Mouse (Mus musculus) embryonic facial prominence, embryonic 13.5 days (tissue): Measurements from ENCODE around the gene Rtn3. TPM values are rescaled to one million over a fixed set of nuclear protein-coding genes. Genes with fewer than 3 reads are reported as not detected.

ENCODE experiments used
- ATAC-seq: fragments of 200-750 bp; cut with Nextera tagmentation; 2 replicates; pipeline ENCODE4 v1.8.0; 2017; ENCODE audit warnings: low read depth; ENCODE audit not compliant: insufficient number of reproducible peaks, insufficient read depth, low FRiP score, low TSS enrichment
- H3K27ac ChIP-seq: fragments of 300-500 bp; sonication (generic); 2 replicates; pipeline ENCODE4 v1.5.1; 2015; ENCODE audit warnings: moderate library complexity, mild to moderate bottlenecking, inconsistent platforms
- H3K27me3 ChIP-seq: fragments of 300-500 bp; sonication (generic); 2 replicates; pipeline ENCODE4 v1.6.1; 2015; ENCODE audit warnings: mild to moderate bottlenecking, inconsistent platforms
- H3K36me3 ChIP-seq: fragments of 300-500 bp; sonication (generic); 2 replicates; pipeline ENCODE4 v1.6.1; 2015; ENCODE audit warnings: mild to moderate bottlenecking, inconsistent platforms
- H3K4me1 ChIP-seq: fragments of 300-500 bp; sonication (generic); 2 replicates; pipeline ENCODE4 v1.6.1; 2015; ENCODE audit warnings: inconsistent platforms
- H3K4me2 ChIP-seq: fragments of 300-500 bp; sonication (generic); 2 replicates; pipeline ENCODE4 v1.6.1; 2015; ENCODE audit warnings: moderate library complexity, mild to moderate bottlenecking, inconsistent platforms
- H3K4me3 ChIP-seq: fragments of 300-500 bp; sonication (generic); 2 replicates; pipeline ENCODE4 v1.5.1; 2015; ENCODE audit warnings: mild to moderate bottlenecking, inconsistent platforms
- H3K9ac ChIP-seq: fragments of 300-500 bp; sonication (generic); 2 replicates; pipeline ENCODE4 v1.6.1; 2015; ENCODE audit warnings: mild to moderate bottlenecking, inconsistent platforms
- H3K9me3 ChIP-seq: fragments of 300-500 bp; sonication (generic); 2 replicates; pipeline ENCODE4 v1.6.1; 2016; ENCODE audit warnings: inconsistent platforms
- WGBS: fragments of 180-500 bp; shearing (Covaris S2); methylation state at CpG from one replicate; pipeline ENCODE4 v1.1.7; 2015; ENCODE audit warnings: mixed read lengths; 5-methylcytosine and 5-hydroxymethylcytosine counted together
- polyA plus RNA-seq: library from polyadenylated mRNA; unstranded; fragments of >200 nt; fragmentation: Nextera tagmentation; extraction: Ambion mirVana; gene quantifications from 2 replicates; pipeline ENCODE4 v1.2.1, GENCODE M21; 2015

Rtn3 gene
- polyA plus RNA-seq, 1 experiment from 2014 or later, result 104 TPM

DNA sequence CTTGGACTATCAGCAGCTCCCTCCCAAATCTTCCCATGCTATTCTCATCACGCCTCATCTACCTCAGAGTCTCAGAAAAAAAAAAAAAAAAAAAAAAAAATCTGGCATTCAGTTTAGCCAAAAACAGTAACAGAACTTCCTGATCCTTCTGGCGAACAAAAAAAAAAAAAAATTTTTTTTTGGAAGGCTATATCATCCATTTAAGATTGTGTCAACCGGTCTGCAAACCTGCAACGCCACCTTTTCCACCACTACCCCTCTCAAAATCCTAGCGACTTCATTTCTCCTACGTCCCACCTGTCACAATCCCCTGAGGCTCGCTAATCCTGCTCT lies 849 bp downstream of the Rtn3 start:
- no peaks in the 10 kb centered on the region for H3K27me3 ChIP-seq
- H3K4me1 ChIP-seq, result peaks cover 15% of the 10 kb centered on the region
- peaks cover 1% of the 10 kb centered on the region; the same call in 1 of the 2 replicates for H3K36me3 ChIP-seq
- H3K4me3 ChIP-seq, result peak overlapping the region; percentile 96
- H3K9me3 ChIP-seq, result no peaks in the 10 kb centered on the region
- H3K4me2 ChIP-seq, result peak overlapping the region; percentile 73
- H3K9ac ChIP-seq, result peak overlapping the region; percentile 96
- peak overlapping the region; percentile 99 for H3K27ac ChIP-seq
- ATAC-seq, result no peak
- 0% methylated on average over 7 of the region's 7 CpGs for WGBS

DNA sequence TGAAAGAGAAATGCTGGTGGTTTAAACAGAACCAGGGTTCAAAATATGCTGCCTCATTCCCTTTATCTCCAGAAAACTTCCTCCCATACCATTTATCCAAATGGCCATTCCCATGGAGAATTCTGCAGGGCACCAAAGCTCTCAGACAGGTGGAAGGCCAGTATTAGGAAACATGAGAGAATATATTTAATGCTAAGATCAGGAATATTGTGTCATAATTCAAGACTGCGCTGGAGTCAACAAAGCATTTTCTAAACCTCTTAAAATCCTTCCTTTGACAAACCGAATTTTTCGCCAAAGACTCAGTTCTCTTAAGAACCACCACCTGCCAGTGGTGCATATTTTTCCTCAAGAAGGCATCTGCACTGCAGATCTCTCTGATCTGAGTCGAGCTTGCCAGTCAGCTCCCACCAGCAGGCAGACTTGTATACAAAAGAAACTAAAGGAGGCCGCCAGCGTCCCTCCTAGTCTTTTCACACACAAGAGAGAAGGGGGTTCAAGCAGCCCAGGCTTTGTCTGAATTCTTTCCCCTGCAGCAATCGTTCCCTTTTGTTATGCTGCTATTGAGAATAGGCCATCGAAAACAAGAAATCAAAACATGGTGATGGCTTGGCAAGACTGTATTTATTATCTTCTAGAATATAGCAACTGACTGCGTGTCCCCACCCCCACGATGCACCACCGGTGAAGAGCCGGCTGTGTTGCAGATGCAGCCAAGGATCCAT lies 1.4 kb downstream of the Rtn3 start:
- WGBS, result 4% methylated on average over 12 of the region's 12 CpGs
- Histone ChIP-seq H3K36me3 (peaks cover 5% of the 10 kb centered on the region; the same call in 1 of the 2 replicates), H3K9me3 (no peaks in the 10 kb centered on the region), H3K4me2 (peak overlapping the region; percentile 73), H3K27me3 (no peaks in the 10 kb centered on the region), H3K27ac (peak overlapping the region; percentile 82), H3K9ac (peak overlapping the region; percentile 96), H3K4me3 (peak overlapping the region; percentile 96), H3K4me1 (peaks cover 15% of the 10 kb centered on the region)
- ATAC-seq, result no peak

DNA sequence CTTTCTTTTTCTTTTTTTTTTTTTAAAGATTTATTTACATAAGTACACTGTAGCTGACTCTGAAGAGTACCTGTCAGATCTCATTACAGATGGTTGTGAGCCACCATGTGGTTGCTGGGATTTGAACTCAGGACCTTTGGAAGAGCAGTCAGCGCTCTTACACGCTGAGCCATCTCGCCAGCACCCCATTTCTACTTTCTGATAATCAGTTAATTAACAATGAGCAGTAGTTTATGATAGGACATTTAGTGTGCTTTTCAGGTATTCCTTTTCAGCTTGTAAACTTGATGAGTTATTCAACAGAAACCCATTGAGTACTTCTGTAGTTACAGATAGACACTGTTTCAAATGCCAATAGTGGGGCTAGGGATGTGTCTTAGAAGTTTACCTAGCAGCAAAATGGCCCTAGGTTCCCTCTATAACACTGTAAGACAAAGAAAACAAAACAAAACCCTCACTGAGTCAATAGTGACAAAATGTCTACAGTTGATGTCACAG lies 3.3 kb downstream of the Rtn3 start:
- 96% methylated on average over 3 of the region's 3 CpGs for WGBS
- H3K4me1 ChIP-seq, result peaks cover 15% of the 10 kb centered on the region
- H3K27ac ChIP-seq, result no peak overlapping the region
- H3K4me3 ChIP-seq, result no peak overlapping the region
- H3K9ac ChIP-seq, result no peak overlapping the region
- H3K36me3 ChIP-seq, result peaks cover 5% of the 10 kb centered on the region; the same call in 1 of the 2 replicates
- no peak overlapping the region for H3K4me2 ChIP-seq
- ATAC-seq, result no peak
- no peaks in the 10 kb centered on the region for H3K9me3 ChIP-seq
- no peaks in the 10 kb centered on the region for H3K27me3 ChIP-seq

DNA sequence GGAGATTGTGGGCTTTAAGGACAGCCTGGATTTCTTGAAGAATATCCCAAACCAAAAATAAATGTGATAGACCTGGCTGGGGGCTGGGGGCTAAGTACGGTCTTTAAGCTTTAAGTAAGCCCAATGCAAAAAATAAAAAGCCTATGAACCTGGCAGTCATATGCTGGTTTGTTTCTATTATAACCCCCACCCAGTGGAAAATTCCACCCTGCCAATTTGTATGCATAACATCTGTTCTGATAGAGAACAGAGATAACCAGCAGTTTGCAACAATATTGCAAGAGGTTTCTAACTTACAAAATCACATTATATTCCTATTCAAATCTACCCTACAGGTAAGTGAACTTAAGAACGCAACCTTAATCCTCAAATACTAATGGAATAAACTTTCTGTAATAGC lies 12.4 kb downstream of the Rtn3 start:
- no peak overlapping the region for H3K4me3 ChIP-seq
- peaks cover 8% of the 10 kb centered on the region for H3K36me3 ChIP-seq
- H3K4me2 ChIP-seq, result no peak overlapping the region
- H3K9ac ChIP-seq, result no peak overlapping the region
- 79% methylated on average over 2 of the region's 2 CpGs for WGBS
- peaks cover 4% of the 10 kb centered on the region; the same call in 1 of the 2 replicates for H3K4me1 ChIP-seq
- H3K27ac ChIP-seq, result no peak overlapping the region
- H3K27me3 ChIP-seq, result no peaks in the 10 kb centered on the region
- H3K9me3 ChIP-seq, result no peaks in the 10 kb centered on the region
- no peak for ATAC-seq

DNA sequence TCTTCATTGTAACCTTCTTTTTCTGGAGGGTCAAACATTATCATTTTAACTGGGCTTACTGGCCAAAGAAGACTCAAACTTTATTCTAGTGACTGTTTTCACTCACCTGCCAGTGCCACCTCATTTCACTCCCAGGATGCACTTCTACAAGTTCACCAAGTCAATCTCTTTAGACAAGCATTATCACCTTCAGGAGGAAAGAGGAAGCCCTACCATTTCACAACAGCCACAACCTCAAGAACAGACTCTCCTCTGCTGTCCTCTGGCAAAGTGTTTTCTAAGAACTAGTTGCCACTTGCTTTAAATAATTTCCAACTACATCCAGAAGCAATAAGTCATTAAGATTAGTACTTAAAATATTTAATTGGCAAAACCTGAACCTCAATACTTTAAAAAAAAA lies 15.2 kb downstream of the Rtn3 start:
- Histone ChIP-seq H3K27me3 (no peaks in the 10 kb centered on the region), H3K4me2 (no peak overlapping the region), H3K27ac (no peak overlapping the region), H3K9ac (no peak overlapping the region), H3K4me3 (no peak overlapping the region), H3K4me1 (peaks cover 4% of the 10 kb centered on the region; the same call in 1 of the 2 replicates), H3K36me3 (peaks cover 4% of the 10 kb centered on the region; the same call in 1 of the 2 replicates), H3K9me3 (no peaks in the 10 kb centered on the region)
- ATAC-seq, result no peak

DNA sequence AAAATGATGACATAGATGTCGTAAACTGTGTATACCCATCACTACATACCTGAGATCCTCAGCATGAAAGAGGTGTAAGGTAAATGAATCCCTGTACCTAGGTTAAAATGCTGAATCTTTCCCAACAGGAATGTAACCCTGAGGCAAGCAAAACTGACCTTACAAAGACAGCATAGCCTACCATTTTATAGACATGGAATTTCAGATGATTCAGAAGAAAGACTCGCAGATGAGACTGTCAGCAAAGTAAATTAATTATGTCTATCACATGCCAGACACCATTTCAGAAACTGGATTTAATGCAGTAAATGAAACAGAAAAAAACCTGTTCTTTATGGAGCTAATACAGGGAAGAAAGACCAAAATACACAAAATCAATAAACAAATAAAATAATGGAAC lies 23.7 kb downstream of the Rtn3 start:
- H3K9ac ChIP-seq, result no peak overlapping the region
- no peak for ATAC-seq
- 0 out of 2 replicates have a peak, but pooled peaks cover 4% of the 10 kb centered on the region for H3K4me1 ChIP-seq
- no peak overlapping the region for H3K4me2 ChIP-seq
- H3K36me3 ChIP-seq, result peaks cover 7% of the 10 kb centered on the region; the same call in 1 of the 2 replicates
- no peaks in the 10 kb centered on the region for H3K9me3 ChIP-seq
- WGBS, result 78% methylated on average over 2 of the region's 2 CpGs
- no peak overlapping the region for H3K27ac ChIP-seq
- H3K4me3 ChIP-seq, result no peak overlapping the region
- no peaks in the 10 kb centered on the region for H3K27me3 ChIP-seq

DNA sequence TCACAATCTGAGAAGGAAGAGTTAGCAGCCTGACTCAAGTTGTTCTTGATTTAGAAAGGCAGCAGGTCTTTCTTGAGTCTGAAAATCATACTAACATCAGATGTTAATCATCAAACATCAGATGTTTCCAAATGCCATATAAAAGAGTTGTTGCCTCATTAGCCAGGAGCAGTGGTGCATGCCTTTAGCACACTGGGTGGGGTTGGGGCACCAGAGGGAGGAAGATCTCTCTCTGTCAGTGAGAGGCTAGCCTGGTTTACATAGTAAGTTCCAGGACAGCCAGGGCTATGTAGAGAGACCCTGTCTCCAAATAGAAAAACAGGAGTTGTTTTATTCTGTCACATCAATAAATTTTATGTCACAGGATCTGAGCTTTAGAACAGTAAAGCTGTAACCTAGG lies 24.2 kb downstream of the Rtn3 start:
- Histone ChIP-seq H3K9ac (no peak overlapping the region), H3K4me3 (no peak overlapping the region), H3K27ac (no peak overlapping the region), H3K4me2 (no peak overlapping the region), H3K4me1 (0 out of 2 replicates have a peak, but pooled peaks cover 4% of the 10 kb centered on the region), H3K9me3 (no peaks in the 10 kb centered on the region), H3K27me3 (no peaks in the 10 kb centered on the region), H3K36me3 (peaks cover 7% of the 10 kb centered on the region; the same call in 1 of the 2 replicates)
- ATAC-seq, result no peak

DNA sequence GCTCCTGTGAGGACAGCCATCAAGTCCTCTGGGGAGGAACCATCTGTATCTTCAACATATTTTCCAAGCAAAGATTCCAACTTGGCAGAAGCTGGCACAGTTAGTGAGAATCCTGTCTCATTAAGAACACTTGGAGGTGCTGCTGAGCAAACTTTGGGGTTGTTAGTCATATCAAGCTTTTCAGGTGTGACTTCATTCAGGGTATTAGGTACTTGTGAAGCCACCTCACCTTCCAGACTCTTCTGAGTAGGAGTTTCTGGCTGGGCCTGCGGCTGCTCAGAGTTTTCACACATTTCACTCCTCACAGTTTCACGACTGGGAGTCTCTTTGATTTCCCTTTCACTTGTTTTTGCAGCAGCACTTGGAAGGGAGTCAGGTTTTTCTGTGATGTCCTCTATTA lies 26.3 kb downstream of the Rtn3 start:
- Histone ChIP-seq H3K36me3 (peaks cover 7% of the 10 kb centered on the region; the same call in 1 of the 2 replicates), H3K4me3 (no peak overlapping the region), H3K9me3 (no peaks in the 10 kb centered on the region), H3K27ac (no peak overlapping the region), H3K4me1 (peaks cover 7% of the 10 kb centered on the region), H3K4me2 (no peak overlapping the region), H3K9ac (no peak overlapping the region), H3K27me3 (no peaks in the 10 kb centered on the region)
- WGBS, result 86% methylated on average over 2 of the region's 2 CpGs
- no peak for ATAC-seq

DNA sequence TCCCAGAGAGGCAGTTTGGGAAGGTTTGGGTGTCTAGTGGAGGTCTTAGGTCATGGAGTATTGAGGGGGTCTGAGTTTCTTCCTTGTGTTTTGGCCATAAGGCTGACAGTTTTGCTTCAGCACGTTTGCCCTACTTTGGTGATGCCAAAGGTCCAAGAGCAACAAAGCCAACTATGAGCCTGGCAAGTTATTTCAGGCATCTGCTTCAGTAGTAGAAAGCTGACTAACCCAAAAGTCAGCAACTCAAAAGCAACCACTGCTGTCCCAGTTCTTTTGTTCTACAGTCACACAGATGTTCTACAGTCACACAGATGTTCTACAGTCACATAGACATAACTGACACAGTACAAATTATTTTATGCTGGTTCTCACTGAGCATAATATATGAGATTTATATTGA lies 37.5 kb downstream of the Rtn3 start:
- H3K27ac ChIP-seq, result no peak overlapping the region
- ATAC-seq, result no peak

DNA sequence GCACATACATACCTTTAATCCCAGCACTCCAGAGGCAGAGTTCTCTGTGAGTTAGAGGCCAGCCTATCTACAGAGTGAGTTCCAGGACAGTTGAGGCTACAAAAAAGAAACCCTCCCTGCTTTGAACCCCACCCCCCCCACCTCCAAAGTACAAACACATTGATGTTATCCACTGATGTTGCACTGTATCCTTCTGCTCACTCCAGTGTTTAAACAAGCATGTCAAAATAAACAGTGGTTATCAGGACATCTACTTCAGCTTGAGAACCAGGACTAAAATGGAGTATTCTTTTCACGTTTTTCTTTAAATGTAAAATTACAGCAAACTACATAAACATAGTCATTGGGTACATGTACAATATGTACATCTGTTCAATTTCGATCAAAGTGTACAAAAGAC lies 38.0 kb downstream of the Rtn3 start:
- Histone ChIP-seq H3K9ac (no peak overlapping the region), H3K4me2 (no peak overlapping the region), H3K4me1 (peaks cover 8% of the 10 kb centered on the region; the same call in 1 of the 2 replicates), H3K9me3 (no peaks in the 10 kb centered on the region), H3K4me3 (no peak overlapping the region), H3K27ac (no peak overlapping the region), H3K27me3 (no peaks in the 10 kb centered on the region), H3K36me3 (peaks cover 5% of the 10 kb centered on the region; the same call in 1 of the 2 replicates)
- no peak for ATAC-seq
- 87% methylated on average over 2 of the region's 2 CpGs for WGBS

More for the DNA sequence above, 37.5 kb downstream of the Rtn3 start:
- Histone ChIP-seq H3K4me2 (no peak overlapping the region), H3K4me3 (no peak overlapping the region), H3K9ac (no peak overlapping the region), H3K9me3 (no peaks in the 10 kb centered on the region), H3K36me3 (peaks cover 5% of the 10 kb centered on the region; the same call in 1 of the 2 replicates), H3K27me3 (no peaks in the 10 kb centered on the region), H3K4me1 (peaks cover 8% of the 10 kb centered on the region; the same call in 1 of the 2 replicates)
- 78% methylated on average over 1 of the region's 1 CpGs for WGBS

DNA sequence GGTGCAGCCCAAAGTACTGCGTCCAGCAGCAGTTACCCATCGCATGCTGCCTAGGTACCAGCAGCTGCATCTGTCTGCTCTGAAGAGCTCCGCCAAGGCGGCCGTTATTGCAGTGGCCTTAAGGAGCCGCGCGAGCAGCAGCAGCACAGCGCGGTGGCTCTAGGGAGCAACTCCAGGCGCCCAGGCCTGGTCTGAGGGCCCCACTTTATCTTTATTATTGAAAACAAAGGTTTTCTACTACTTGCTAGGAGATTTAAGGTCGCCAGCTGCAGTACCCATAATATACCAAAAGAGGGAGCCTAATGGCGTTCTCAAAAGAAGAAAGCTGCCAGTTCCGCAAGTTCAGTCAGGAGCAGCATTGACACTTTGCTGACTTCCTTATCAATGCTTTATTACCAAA lies 41.6 kb downstream of the Rtn3 start:
- Histone ChIP-seq H3K4me2 (no peak overlapping the region), H3K27ac (no peak overlapping the region), H3K4me3 (no peak overlapping the region), H3K36me3 (peaks cover 5% of the 10 kb centered on the region; the same call in 1 of the 2 replicates), H3K27me3 (no peaks in the 10 kb centered on the region), H3K4me1 (peaks cover 10% of the 10 kb centered on the region; the same call in 1 of the 2 replicates), H3K9ac (no peak overlapping the region), H3K9me3 (no peaks in the 10 kb centered on the region)
- 68% methylated on average over 14 of the region's 14 CpGs for WGBS
- ATAC-seq, result no peak

DNA sequence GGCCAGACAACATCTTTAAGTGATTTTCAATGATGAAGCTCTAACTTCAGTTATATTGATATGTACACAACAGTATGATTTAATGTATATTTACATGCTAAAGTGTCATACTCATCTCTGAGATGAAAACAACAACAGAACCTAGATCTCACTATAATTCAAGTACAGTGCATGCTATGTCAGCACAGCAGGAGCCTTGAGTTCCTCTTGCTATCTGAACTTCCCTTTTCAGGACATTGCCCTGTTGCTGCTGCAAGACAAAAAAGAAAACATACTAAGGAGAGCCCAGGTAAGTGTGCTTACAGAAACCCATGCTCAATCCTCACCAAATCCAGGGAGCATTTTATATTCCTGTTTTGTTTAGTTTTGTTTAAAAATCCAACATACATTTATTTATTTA lies 44.8 kb downstream of the Rtn3 start:
- Histone ChIP-seq H3K27ac (no peak overlapping the region), H3K4me1 (peaks cover 6% of the 10 kb centered on the region; the same call in 1 of the 2 replicates), H3K9ac (no peak overlapping the region), H3K36me3 (peaks cover 17% of the 10 kb centered on the region), H3K27me3 (no peaks in the 10 kb centered on the region), H3K4me2 (no peak overlapping the region), H3K9me3 (no peaks in the 10 kb centered on the region), H3K4me3 (no peak overlapping the region)
- no peak for ATAC-seq
